Mouse (Mus musculus): ENCODE results near the gene Igsf21. TPM values are rescaled to one million over a fixed set of nuclear protein-coding genes. Genes with fewer than 3 reads are reported as not detected.

The Igsf21 gene
- total RNA-seq, 2 experiments from 2014 or later, result not detected

DNA sequence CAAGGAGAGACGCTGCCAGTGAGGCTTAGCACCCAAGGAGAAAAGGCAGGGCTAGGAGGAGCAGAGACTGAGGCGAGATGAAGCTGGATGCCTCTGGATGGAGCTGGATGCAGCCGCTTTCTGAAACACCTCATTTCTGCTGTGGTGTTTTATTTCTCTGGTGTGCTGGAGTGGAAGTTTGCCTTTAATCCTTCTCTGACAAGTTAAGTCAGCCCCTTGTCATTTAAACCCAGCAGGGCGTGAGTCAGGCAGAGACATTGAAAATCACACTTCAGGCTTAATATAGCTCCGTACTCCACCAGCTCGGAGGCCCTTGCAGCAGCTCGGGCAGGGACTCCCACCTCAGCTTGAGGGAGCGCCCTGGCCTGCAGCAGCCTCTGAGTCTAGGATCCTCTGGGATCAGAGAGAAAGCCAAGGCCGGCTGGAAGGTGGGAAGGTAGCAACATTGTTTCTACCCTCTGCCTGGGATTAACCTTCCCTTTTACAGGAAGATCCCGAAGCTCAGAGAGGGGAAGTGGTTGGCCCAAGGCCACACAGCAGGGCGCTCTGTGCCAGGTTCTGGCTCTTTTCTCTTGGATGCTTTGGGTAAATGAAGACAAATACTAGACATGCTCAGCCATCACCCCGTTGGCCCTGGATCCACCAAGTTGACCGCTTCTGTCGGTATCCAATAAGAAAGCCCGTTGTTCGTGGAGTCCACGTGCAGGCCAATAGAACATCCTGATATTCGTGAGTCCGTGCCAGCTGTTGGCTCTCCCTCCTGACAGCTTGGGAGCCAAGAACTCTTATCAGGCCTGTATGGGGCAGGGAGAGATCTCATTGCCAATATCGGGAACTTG is 98.5 kb downstream of the Igsf21 start:
- no peak for ATAC-seq (ENCODE audit: poor library complexity, severe bottlenecking)

DNA sequence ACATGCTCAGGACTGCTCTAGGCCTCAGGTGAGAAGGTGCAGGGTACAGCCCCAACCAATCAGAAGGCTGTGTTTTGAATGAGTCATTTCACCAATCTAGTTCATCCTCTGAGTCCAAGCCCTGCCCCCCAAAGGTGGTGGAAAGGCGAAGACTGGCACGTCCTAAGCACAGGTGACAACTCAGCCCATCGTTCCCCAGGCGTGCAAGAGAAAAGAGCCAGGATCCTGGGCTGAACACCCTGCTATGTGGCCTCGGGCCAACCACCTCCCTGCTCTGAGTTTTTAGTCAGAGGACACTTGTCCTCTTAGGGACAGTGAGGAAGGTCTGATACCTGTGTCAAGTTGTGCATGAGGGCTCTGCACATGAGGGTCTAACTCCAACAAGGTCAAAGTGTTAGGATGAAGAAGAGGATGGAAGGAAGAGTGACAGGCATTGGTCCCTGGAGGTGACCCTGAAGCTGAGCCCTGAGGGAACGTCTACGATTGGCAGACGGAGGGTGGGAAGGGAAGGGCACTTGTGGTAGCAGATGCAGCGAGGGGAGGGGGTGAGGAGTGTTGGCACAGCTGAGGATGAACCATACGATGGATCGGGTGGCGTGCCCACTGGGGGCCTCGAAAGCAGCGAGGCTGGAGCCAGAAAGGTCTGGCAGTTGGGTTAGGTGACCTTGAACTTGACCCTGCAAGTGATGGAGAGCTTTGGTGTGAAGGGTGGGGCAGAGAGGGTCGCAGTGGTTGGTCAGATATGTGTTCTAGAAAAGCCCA is 99.3 kb downstream of the Igsf21 start:
- no peak for ATAC-seq (ENCODE audit: poor library complexity, severe bottlenecking)

DNA sequence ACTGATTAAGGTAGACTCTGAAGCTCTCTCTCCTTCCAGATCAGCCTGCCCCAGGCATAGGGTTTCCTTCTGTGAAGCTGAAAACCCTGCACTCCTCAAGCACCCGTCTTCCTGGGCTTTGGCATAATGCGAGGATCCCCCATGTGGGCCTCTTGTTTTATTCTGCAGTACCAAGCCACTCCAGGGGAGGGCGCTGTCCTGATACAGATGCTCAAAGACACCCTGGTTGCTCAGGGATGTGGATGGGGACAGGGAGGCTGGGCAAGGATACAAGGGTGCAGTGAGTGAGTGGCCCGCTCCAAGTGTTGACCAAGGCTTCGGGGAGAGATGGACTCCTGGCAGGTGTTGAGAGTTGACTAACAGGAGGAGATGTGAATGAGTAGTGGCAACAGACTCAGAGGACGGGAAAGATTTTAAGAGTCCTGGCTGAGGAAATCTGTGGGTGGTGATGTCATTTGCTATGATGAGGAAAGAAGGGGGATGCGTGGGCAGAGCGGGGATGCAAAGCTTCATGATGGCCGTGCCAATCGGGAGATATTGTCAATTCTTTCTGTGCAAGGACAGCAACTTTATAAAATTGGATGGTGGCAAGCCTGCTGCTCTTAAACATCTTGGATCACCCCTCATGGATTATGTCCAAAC is 102.6 kb downstream of the Igsf21 start:
- no peak for ATAC-seq (ENCODE audit: poor library complexity, severe bottlenecking)

DNA sequence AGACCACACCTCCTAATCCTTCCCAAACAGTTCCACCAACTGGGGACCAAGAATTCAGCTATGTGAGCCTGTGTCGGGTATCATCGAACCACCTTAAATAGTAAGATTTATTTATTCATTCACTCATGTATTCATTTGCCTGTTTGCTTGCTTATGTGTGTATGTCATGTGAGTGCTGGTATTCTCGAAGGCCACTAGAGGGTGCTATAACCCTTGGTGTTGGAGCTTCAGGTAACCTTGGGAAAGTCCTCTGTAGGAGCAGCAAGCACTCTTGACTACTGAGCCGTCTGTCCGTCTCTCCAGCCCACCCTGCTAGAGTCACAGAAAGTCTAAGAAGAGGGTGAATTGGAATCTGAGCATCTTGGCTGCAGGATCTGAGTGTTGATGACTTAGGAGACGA is 103.4 kb downstream of the Igsf21 start:
- ATAC-seq (ENCODE audit: poor library complexity, severe bottlenecking), result no peak

DNA sequence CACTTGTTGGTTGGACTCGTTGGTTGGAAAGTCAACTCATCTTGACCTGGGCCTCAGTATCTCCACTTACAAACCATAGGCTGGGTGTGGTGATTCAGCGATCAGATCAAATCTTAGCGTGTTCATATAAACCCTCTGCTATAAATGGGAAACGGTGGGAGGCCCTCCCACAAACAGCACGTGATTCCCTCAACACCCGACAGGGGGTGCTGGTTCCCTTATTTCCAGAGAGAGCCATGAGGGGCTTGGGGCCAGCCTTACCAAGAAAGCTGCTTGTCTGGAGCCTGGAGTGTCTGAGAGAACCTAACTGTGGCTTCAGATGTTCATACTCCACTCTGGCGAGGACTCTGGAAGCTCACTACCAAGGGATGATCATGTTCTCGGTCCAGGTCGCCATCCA is 106.1 kb downstream of the Igsf21 start:
- no peak for ATAC-seq (ENCODE audit: poor library complexity, severe bottlenecking)

DNA sequence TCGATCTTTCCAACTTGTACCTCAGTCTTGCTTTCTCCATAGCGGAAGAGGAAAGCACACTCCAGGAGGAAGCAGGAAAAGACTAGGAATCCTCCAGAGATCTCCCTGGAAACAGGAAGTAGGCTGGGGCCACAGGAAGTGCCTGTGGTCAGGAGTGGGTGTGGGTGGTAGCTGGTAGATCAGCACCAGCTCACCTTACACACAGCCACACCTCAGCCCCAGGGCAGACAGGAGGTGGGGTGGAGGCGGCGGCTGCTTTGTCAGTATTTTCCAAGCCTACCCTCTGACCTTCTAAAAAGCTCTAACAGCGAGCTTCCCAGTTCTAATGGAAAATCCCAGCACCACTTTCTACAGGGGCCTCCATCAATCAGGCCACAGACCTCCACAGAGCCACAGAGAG is 107.7 kb downstream of the Igsf21 start:
- no peak for ATAC-seq (ENCODE audit: poor library complexity, severe bottlenecking)

DNA sequence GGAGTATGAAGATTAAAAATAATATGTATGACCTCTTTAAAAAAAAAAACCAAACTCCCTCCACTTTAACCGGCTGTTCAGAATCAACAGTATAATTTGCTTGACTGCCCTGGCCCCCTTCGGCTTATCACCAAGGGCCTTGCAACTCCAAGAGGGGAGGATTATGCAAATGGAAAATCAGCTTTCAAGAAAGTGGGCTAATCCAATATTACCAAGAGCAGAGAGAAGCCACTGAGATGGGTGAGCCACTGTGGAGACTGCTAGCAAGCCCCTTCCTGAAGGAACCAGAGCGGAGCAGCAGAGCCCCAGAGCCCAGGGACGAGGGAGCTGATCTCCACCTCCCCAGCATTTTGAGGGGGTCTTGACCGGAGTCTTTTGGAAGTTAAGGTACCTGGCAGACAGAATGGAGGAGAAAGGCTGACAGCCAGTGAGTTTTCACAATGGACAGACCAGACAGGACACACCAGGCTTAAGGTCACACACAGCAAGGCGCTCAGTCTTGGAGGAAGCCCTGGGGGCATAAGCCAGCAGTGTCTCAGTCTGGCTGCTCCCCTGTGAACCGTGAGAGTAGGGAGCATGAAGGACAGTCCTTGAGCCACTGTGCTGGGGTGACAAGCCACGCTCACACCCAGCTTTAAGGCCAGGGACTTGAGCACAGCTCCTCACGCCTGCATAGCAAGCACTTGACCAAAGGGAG is 114.8 kb downstream of the Igsf21 start:
- no peak for ATAC-seq (ENCODE audit: poor library complexity, severe bottlenecking)

DNA sequence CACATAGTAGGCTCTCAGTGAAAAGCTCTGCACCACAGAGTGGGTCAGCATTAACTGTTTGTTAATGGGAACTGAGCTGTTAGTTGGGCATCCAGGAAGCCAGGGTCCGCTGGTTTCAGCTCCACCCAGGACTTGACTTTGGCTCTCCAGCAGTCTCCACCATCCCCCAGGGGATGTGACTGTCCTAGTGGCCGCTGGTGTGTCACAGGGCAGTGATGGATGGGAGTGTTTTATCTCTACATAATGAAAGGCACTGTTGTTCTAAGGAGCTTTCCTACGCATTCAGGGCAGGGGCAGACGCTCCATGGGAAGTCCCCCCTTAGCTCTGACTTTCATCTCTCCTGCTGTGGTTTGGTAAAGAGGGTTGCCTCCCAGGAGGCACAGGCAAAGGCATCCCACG is 115.4 kb downstream of the Igsf21 start:
- no peak for ATAC-seq (ENCODE audit: poor library complexity, severe bottlenecking)

DNA sequence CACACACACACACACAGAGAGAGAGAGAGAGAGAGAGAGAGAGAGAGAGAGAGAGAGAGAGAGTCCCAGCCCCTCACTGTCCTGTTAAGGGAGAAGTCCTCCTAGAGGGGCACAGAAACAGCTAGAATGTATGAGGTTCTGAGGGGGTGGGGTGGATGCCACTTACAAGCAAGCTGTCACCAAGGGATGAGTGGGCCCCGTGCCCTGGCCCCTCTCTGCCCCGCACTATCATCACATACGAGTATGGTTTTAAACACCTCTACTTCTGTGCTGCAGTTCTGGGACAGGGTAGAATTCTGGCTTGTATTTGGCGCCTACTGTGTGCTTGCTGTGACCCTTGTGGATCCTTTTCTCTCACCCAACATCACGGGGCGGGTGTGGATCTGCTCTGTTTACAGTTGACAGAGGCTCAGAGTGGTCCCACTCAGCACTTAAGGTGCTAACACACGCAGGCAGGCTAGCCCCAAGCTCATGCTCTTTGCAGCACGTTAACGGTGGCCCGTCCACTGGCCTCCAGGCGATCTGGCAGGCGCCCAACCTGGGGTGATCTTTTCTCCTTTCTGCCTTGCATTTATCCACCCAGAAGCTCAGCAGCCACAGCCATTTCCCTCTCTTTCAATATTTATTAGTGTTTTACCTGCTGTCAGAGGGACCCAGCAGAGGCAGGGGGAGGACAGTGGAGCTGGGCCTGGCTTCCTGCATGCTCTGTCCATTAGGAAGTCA is 116.9 kb downstream of the Igsf21 start:
- no peak for ATAC-seq (ENCODE audit: poor library complexity, severe bottlenecking)

DNA sequence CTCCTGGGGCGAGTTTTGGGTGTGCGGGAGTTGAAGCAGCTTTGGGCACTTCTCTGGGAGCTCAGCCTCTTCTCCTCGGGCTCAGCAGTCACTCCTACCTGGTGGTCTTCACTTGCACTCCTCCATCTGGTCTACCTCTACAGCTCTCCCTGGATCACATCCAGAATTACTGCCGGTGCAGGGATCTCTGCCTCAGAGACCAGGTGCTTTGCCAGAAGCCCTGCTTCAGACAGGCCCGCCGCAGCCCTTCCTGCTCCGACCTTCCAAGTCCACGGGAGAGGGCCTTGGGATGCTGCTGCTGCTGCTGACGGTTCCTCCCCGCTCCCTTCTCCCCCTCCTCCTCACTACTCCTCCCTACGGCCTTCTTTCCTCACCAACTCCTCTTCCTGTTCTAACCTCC is 118.5 kb downstream of the Igsf21 start:
- no peak for ATAC-seq (ENCODE audit: poor library complexity, severe bottlenecking)

DNA sequence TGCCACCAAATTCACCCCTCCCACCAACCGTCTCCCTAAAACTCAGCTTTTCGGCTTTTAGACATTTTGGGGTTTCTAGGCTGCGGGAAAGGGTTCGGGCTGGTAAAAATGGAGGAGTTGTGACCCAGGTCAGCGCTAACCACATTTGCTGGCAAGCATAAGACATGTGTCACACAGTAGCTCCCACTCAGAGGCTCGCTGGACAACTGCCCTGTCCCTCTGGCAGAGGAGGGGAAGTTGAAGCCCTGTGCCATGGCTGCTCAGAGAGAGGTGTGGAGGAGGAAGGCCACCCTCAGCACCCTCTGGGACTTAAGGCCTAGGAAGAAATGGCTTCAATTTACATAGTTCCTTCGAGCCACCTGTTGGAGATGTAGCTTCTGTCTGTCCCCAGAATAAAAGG is 120.8 kb downstream of the Igsf21 start:
- no peak for ATAC-seq (ENCODE audit: poor library complexity, severe bottlenecking)

DNA sequence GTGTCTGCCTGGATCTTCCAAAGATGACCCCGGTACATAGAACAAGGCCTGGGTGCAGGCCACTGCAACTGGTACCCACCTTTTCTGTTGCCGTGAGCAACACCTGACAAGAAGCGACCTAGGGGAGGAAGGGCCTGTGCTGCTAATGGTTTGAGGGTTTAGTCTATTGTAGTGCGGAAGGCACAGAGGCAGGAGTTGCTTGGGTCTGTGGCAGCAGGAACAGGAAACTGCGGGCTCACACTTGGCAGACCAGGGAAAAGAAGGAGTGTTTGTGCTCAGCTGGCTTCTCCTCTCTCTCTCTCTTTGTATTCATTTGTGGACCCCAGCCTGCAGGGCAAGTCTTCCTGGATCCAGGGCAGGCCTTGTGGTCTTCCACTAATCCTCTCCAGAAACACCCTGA is 124.0 kb downstream of the Igsf21 start:
- ATAC-seq (ENCODE audit: poor library complexity, severe bottlenecking), result no peak

DNA sequence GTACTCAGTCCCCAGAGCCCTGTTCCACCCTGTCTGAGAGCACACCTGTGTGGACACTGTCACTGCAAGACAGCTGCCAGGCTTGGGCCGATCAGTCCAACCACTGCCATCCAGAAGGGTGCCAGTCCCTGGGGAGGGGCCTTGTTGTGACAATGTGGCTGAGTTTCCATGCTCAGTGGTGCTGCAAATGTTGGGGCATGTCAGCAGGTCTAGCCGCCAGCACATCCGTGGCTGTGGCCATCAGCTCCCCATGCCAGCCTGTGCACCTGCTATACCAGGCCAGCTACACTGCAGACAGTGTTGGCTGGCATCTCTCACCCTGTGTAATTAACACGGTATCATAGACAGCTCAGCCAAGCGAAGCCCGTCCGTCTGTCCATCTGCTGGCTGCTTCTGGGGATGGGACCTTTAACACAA is 129.3 kb downstream of the Igsf21 start:
- no peak for ATAC-seq (ENCODE audit: poor library complexity, severe bottlenecking)

DNA sequence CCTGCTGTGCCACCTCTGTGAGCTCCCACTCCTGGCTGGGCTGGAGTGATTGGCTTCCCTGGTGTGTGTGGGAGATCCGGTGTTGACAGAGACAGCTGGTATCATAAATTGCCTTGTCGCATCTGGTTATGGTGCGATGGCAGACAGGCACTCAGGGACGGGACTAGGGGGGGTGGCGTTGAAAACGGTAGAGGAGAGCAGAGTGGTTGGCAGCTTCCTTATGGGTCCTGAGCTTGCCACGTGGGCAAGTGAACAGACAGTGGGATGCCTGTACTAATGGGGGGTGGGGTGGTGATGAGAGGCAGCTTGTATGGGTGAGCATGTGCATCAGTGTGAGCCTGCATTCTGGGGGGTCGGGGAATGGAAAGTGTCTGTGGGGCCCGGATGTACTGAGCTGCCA is 130.8 kb downstream of the Igsf21 start:
- ATAC-seq (ENCODE audit: poor library complexity, severe bottlenecking), result no peak

DNA sequence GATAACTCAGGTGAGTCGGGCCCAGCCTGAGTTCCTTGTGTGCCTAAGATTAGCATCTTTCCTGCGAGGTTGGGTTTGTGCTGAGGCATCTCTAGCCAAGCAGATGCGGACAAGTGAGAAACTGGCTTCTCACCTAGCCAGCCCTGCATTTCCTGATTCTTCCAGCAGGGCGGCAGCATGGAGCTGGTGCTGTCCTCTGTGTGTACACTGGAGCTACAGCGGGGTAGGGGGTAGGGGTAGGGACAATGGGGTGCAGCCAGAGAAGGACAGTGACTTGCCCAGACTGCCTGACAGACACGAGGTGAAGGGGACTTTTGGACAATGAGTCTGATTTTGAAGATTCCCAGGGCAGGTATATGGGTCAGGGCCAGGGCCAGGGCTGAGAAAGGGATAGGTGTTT is 131.5 kb downstream of the Igsf21 start:
- ATAC-seq (ENCODE audit: poor library complexity, severe bottlenecking), result no peak

DNA sequence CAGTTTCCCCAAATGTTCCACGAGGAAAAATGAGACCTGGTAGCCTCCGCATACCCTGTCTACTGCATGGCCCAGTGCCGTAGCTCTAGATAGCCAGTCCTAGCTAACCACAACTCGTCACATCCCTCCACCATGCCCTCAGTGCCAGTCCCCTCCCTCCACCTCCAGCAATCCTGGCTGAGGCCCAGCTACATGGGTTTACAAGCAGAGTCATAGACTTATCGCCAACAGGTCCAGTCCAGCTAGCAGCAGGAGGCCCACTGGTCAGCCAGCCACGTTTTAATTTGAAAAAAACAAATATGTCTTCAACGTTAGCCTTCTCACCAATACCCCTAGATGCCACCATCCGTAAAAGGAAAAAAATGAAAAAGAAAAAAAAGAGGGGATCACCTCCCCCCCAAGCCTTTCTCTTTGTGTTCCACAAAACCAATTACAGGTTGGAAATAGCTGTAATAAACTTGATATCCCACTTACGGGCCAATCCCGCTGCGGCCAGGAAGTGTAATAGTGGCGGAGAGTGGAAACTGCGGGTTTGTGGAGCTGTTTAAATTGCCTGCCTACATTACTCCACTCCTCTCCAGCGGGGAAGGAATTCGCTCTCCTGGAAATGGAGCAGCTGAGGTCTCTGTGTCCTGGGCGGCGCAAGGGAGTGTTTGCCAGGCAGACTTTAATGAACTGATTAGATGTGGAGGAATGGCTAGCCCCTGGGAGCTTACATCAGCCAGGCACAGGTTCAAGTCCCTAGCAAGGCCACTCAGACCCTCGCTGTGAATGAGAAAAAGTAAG is 132.7 kb downstream of the Igsf21 start:
- ATAC-seq (ENCODE audit: poor library complexity, severe bottlenecking), result no peak

DNA sequence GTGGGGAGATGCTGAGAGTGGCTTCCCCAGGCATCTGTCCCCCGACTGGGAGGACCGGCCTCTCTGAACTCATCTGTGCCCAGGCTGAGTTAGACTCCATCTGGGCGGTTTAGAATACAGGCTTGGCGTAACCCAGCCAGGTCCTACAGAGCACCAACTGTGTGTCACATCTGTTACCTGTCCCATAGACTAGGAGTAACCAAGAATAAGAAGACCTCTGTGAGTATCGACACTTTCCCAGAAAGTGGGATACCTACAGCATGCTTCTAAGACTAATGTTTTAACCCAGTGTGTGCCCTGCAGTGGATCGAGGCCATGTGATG is 137.0 kb downstream of the Igsf21 start:
- ATAC-seq (ENCODE audit: poor library complexity, severe bottlenecking), result no peak

DNA sequence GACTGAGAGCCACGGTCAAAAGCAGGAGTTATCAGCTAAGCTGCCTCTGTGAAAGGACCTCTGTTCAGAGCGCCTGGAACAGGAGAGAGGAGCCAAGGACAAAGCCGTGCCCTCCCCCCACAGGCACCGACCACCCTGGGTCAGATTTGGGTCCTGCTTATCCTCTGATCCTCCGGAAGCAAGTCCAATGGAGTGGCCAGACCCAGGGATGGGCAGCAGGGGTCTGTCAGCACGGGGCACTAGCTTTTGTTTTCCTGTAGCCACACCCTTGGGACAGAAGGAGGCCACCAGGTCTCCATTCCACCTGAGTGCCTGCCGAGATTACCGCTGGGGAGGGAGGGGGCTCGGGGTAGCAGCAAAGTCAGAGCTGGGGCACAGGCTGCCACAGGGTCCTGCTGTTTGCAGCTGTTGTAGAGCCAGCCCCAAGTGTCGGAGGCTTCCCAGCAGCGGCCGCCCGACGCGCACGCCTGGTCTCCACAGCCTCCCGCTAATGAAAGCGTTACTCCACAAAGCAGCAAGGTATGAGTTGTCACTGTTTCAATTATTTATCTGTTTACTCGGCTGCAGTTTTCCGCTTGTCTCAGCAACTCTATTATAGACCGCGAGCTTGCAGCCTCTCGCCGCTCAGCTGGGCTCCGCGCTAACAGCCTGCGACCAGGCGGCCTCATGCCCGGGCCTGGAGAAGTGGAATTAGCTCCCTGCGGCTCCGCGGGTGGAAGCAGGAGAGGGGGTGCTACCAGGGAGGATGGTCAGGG is 137.5 kb downstream of the Igsf21 start:
- ATAC-seq (ENCODE audit: poor library complexity, severe bottlenecking), result no peak

DNA sequence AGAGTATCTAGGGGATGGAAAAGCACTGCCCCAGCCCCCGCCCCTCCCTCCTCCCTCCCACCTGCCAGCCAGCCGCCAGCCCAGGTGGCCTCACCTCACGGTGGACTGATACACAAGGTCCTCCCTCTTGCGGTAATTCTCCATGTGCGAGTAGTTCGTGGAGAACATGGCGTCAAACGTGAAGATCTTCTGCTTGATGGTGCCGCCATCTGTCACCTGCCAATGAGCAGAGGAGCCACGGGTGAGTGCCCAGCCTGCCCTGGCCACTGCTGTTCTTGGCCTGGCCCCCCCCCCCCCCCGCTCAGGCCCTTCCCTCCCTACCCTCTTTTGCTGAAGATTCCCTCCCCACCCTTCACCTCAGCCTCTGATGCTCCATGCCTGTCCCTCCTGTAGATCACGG is 139.4 kb downstream of the Igsf21 start:
- ATAC-seq (ENCODE audit: poor library complexity, severe bottlenecking), result no peak

Measured in megakaryocyte, adult 5-6 weeks (primary cell).